Mouse (Mus musculus) lung, postnatal 0 days (tissue): ENCODE data around the gene Snai1. TPM values are rescaled to one million over a fixed set of nuclear protein-coding genes. Genes with fewer than 3 reads are reported as not detected.

Experiments
- ATAC-seq: fragments of 200-750 bp; cut with Nextera tagmentation; 2 replicates; pipeline ENCODE4 v1.8.0; 2017; ENCODE audit warnings: moderate library complexity
- DNase-seq: peaks from one replicate; pipeline ENCODE4 v3.0.0-alpha.2; 2016; ENCODE audit warnings: low spot score
- H3K27ac ChIP-seq: fragments of 300-500 bp; sonication (generic); 2 replicates; pipeline ENCODE4 v1.5.1; 2014; ENCODE audit warnings: antibody characterized with exemption, mild to moderate bottlenecking, low read length, mixed read lengths
- H3K27me3 ChIP-seq: fragments of 300-500 bp; sonication (generic); replicated peaks from 2 replicates; pipeline ENCODE4 v1.6.1; 2014; ENCODE audit warnings: low read length, mixed read lengths; ENCODE audit not compliant: insufficient read depth
- H3K36me3 ChIP-seq: fragments of 300-500 bp; sonication (generic); 2 replicates; pipeline ENCODE4 v1.6.1; 2014; ENCODE audit warnings: low read length, mixed read lengths; ENCODE audit not compliant: insufficient read depth
- H3K4me1 ChIP-seq: fragments of 300-500 bp; sonication (generic); 2 replicates; pipeline ENCODE4 v1.6.1; 2014; ENCODE audit warnings: antibody characterized with exemption, low read depth, low read length, mixed read lengths; ENCODE audit not compliant: insufficient read depth
- H3K4me2 ChIP-seq: fragments of 300-500 bp; sonication (generic); replicated peaks from 2 replicates; pipeline ENCODE4 v1.6.1; 2014; ENCODE audit warnings: low read depth, mild to moderate bottlenecking, low read length, moderate library complexity, mixed read lengths
- H3K4me3 ChIP-seq: fragments of 300-500 bp; sonication (generic); 2 replicates; pipeline ENCODE4 v1.5.1; 2014; ENCODE audit warnings: low read depth, low read length
- H3K9ac ChIP-seq: fragments of 300-500 bp; sonication (generic); replicated peaks from 2 replicates; pipeline ENCODE4 v1.6.1; 2014; ENCODE audit warnings: low read depth, mild to moderate bottlenecking
- H3K9me3 ChIP-seq: fragments of 300-500 bp; sonication (generic); 2 replicates; pipeline ENCODE4 v1.6.1; 2016; ENCODE audit warnings: low read length, mixed read lengths
- CTCF ChIP-seq: IDR thresholded peaks from 2 replicates; pipeline ENCODE4 v1.5.1; 2016; ENCODE audit warnings: antibody characterized with exemption, mild to moderate bottlenecking
- EP300 ChIP-seq: IDR thresholded peaks from 2 replicates; pipeline ENCODE4 v1.6.1; 2016; ENCODE audit warnings: antibody characterized with exemption, mild to moderate bottlenecking, control low read depth
- WGBS: fragments of 180-500 bp; shearing (Covaris S2); extraction: QIAGEN DNeasy Blood & Tissue Kit; methylation state at CpG from one replicate; pipeline ENCODE4 v1.1.7; 2014; 5-methylcytosine and 5-hydroxymethylcytosine counted together
- polyA plus RNA-seq: library from polyadenylated mRNA; unstranded; fragments of >200 nt; fragmentation: Nextera tagmentation; extraction: Ambion mirVana; gene quantifications from 2 replicates; pipeline ENCODE4 v1.2.1, GENCODE M21; 2015

Snai1 gene
- polyA plus RNA-seq, 1 experiment from 2014 or later = 63.0 TPM

GRCm38 (mm10) chr2:167514641-167515040 is 23.4 kb upstream of the Snai1 start:
- Histone ChIP-seq H3K4me1 (0 out of 2 replicates have a peak, but pooled peaks cover 6% of the 10 kb centered on the region), H3K4me2 (no peak overlapping the region), H3K9ac (no peak overlapping the region), H3K27ac (no peak overlapping the region), H3K9me3 (no peaks in the 10 kb centered on the region), H3K4me3 (no peak overlapping the region), H3K36me3 (peaks cover 62% of the 10 kb centered on the region), H3K27me3 (no peaks in the 10 kb centered on the region)
- TF ChIP-seq EP300 (no peak), CTCF (no peak)
- 89% methylated on average over 4 of the region's 4 CpGs for WGBS
- DNase-seq (no peak), ATAC-seq (no peak)

GRCm38 (mm10) chr2:167515688-167516087 is 22.3 kb upstream of the Snai1 start:
- no peak overlapping the region for H3K4me3 ChIP-seq
- H3K27ac ChIP-seq = no peak overlapping the region
- no peaks in the 10 kb centered on the region for H3K27me3 ChIP-seq
- H3K9me3 ChIP-seq = no peaks in the 10 kb centered on the region
- ATAC-seq (no peak), DNase-seq (no peak)
- H3K36me3 ChIP-seq = peaks cover 62% of the 10 kb centered on the region
- WGBS = 86% methylated on average over 5 of the region's 5 CpGs
- H3K4me2 ChIP-seq = no peak overlapping the region
- H3K9ac ChIP-seq = no peak overlapping the region
- TF ChIP-seq EP300 = no peak
- no peak for TF ChIP-seq CTCF
- no peaks in the 10 kb centered on the region for H3K4me1 ChIP-seq

- Histone ChIP-seq H3K9ac (no peak overlapping the region), H3K27ac (no peak overlapping the region), H3K4me2 (no peak overlapping the region), H3K9me3 (no peaks in the 10 kb centered on the region), H3K4me1 (no peaks in the 10 kb centered on the region), H3K36me3 (peaks cover 32% of the 10 kb centered on the region), H3K4me3 (no peak overlapping the region), H3K27me3 (no peaks in the 10 kb centered on the region)
- no peak for ATAC-seq
- DNase-seq = no peak
- WGBS = 67% methylated on average over 5 of the region's 5 CpGs
- TF ChIP-seq EP300 = no peak
- peak; percentile 53 for TF ChIP-seq CTCF
These were observed 18.3 kb upstream of the Snai1 start for GRCm38 (mm10) chr2:167519606-167520252.

- no peak overlapping the region for H3K27ac ChIP-seq
- no peaks in the 10 kb centered on the region for H3K4me1 ChIP-seq
- TF ChIP-seq EP300 (no peak), CTCF (peak; percentile 60)
- WGBS = 13% methylated on average over 5 of the region's 5 CpGs
- no peaks in the 10 kb centered on the region for H3K36me3 ChIP-seq
- no peaks in the 10 kb centered on the region for H3K9me3 ChIP-seq
- H3K27me3 ChIP-seq = no peaks in the 10 kb centered on the region
- DNase-seq = peak; percentile 34
- no peak overlapping the region for H3K4me2 ChIP-seq
- H3K9ac ChIP-seq = no peak overlapping the region
- peak; percentile 44; the same call in 1 of the 2 replicates for ATAC-seq
- no peak overlapping the region for H3K4me3 ChIP-seq
These were observed 9.7 kb upstream of the Snai1 start for GRCm38 (mm10) chr2:167528278-167528677.

GRCm38 (mm10) chr2:167529935-167530513 is 8.0 kb upstream of the Snai1 start:
- DNase-seq (no peak), ATAC-seq (no peak)
- no peaks in the 10 kb centered on the region for H3K4me1 ChIP-seq
- H3K4me3 ChIP-seq = no peak overlapping the region
- no peaks in the 10 kb centered on the region for H3K27me3 ChIP-seq
- no peaks in the 10 kb centered on the region for H3K36me3 ChIP-seq
- no peak overlapping the region for H3K27ac ChIP-seq
- H3K4me2 ChIP-seq = no peak overlapping the region
- no peak overlapping the region for H3K9ac ChIP-seq
- no peak for TF ChIP-seq CTCF
- no peak for TF ChIP-seq EP300
- no peaks in the 10 kb centered on the region for H3K9me3 ChIP-seq
- 61% methylated on average over 5 of the region's 5 CpGs for WGBS

- TF ChIP-seq EP300 = no peak
- TF ChIP-seq CTCF = no peak
- no peak overlapping the region for H3K4me3 ChIP-seq
- H3K4me2 ChIP-seq = no peak overlapping the region
- no peaks in the 10 kb centered on the region for H3K9me3 ChIP-seq
- 74% methylated on average over 4 of the region's 4 CpGs for WGBS
- no peaks in the 10 kb centered on the region for H3K4me1 ChIP-seq
- no peaks in the 10 kb centered on the region for H3K27me3 ChIP-seq
- ATAC-seq (no peak), DNase-seq (no peak)
- no peak overlapping the region for H3K9ac ChIP-seq
- H3K36me3 ChIP-seq = no peaks in the 10 kb centered on the region
- H3K27ac ChIP-seq = no peak overlapping the region
These were observed 7.5 kb upstream of the Snai1 start for GRCm38 (mm10) chr2:167530536-167530935.

GRCm38 (mm10) chr2:167532131-167532530 is 5.9 kb upstream of the Snai1 start:
- DNase-seq = peak; percentile 51
- H3K27me3 ChIP-seq = no peaks in the 10 kb centered on the region
- no peaks in the 10 kb centered on the region for H3K36me3 ChIP-seq
- H3K4me1 ChIP-seq = no peaks in the 10 kb centered on the region
- 20% methylated on average over 13 of the region's 13 CpGs for WGBS
- no peak overlapping the region for H3K4me3 ChIP-seq
- no peak overlapping the region for H3K9ac ChIP-seq
- TF ChIP-seq CTCF (peak; percentile 96), EP300 (no peak)
- H3K27ac ChIP-seq = no peak overlapping the region
- H3K4me2 ChIP-seq = no peak overlapping the region
- H3K9me3 ChIP-seq = no peaks in the 10 kb centered on the region
- no peak for ATAC-seq
